Mouse (Mus musculus): ENCODE measurements around the gene St6galnac5. TPM values are rescaled to one million over a fixed set of nuclear protein-coding genes. Genes with fewer than 3 reads are reported as not detected.

Gene St6galnac5
- polyA plus RNA-seq, 1 experiment from 2014 or later: 0.62 TPM

- Histone ChIP-seq H3K4me3 (ENCODE audit: low read length) (no peak overlapping the region), H3K27ac (ENCODE audit: low read length) (no peak overlapping the region), H3K27me3 (ENCODE audit: control insufficient read depth, insufficient read depth, low read depth, low read length) (no peaks in the 10 kb centered on the region), H3K4me2 (ENCODE audit: low read depth, low read length) (no peak overlapping the region), H3K4me1 (replicated peaks; ENCODE audit: control insufficient read depth, insufficient read depth, low read length) (no peaks in the 10 kb centered on the region), H3K9me3 (ENCODE audit: control insufficient read depth, low read length) (no peaks in the 10 kb centered on the region), H3K36me3 (ENCODE audit: control insufficient read depth, insufficient read depth, low read length) (no peaks in the 10 kb centered on the region), H3K9ac (ENCODE audit: low read length) (no peak overlapping the region)
- 51% methylated on average over 5 of the region's 5 CpGs for WGBS
- no peak for ATAC-seq (ENCODE audit: low read depth)
These were observed 26.0 kb downstream of the St6galnac5 start for GRCm38 (mm10) chr3:152956038-152956437.

- Histone ChIP-seq H3K4me3 (ENCODE audit: low read length) (no peak overlapping the region), H3K4me1 (replicated peaks; ENCODE audit: control insufficient read depth, insufficient read depth, low read length) (no peaks in the 10 kb centered on the region), H3K36me3 (ENCODE audit: control insufficient read depth, insufficient read depth, low read length) (no peaks in the 10 kb centered on the region), H3K27ac (ENCODE audit: low read length) (no peak overlapping the region), H3K9ac (ENCODE audit: low read length) (no peak overlapping the region), H3K9me3 (ENCODE audit: control insufficient read depth, low read length) (no peaks in the 10 kb centered on the region), H3K4me2 (ENCODE audit: low read depth, low read length) (no peak overlapping the region), H3K27me3 (ENCODE audit: control insufficient read depth, insufficient read depth, low read depth, low read length) (no peaks in the 10 kb centered on the region)
- no peak for ATAC-seq (ENCODE audit: low read depth)
- 51% methylated on average over 11 of the region's 11 CpGs for WGBS
These were observed 30.2 kb downstream of the St6galnac5 start for GRCm38 (mm10) chr3:152951634-152952545.

- no peak overlapping the region for H3K4me2 ChIP-seq (ENCODE audit: low read depth, low read length)
- no peak overlapping the region for H3K27ac ChIP-seq (ENCODE audit: low read length)
- 88% methylated on average over 9 of the region's 9 CpGs for WGBS
- no peaks in the 10 kb centered on the region for H3K27me3 ChIP-seq (ENCODE audit: control insufficient read depth, insufficient read depth, low read depth, low read length)
- H3K36me3 ChIP-seq (ENCODE audit: control insufficient read depth, insufficient read depth, low read length): no peaks in the 10 kb centered on the region
- no peak overlapping the region for H3K9ac ChIP-seq (ENCODE audit: low read length)
- H3K4me3 ChIP-seq (ENCODE audit: low read length): no peak overlapping the region
- no peaks in the 10 kb centered on the region for H3K9me3 ChIP-seq (ENCODE audit: control insufficient read depth, low read length)
- H3K4me1 ChIP-seq (replicated peaks; ENCODE audit: control insufficient read depth, insufficient read depth, low read length): no peaks in the 10 kb centered on the region
- ATAC-seq (ENCODE audit: low read depth): no peak
These were observed 31.1 kb downstream of the St6galnac5 start for GRCm38 (mm10) chr3:152950914-152951313.

- no peaks in the 10 kb centered on the region for H3K27me3 ChIP-seq (ENCODE audit: control insufficient read depth, insufficient read depth, low read depth, low read length)
- no peaks in the 10 kb centered on the region for H3K9me3 ChIP-seq (ENCODE audit: control insufficient read depth, low read length)
- H3K4me3 ChIP-seq (ENCODE audit: low read length): no peak overlapping the region
- no peak overlapping the region for H3K27ac ChIP-seq (ENCODE audit: low read length)
- H3K36me3 ChIP-seq (ENCODE audit: control insufficient read depth, insufficient read depth, low read length): no peaks in the 10 kb centered on the region
- H3K4me2 ChIP-seq (ENCODE audit: low read depth, low read length): no peak overlapping the region
- 89% methylated on average over 5 of the region's 5 CpGs for WGBS
- no peak overlapping the region for H3K9ac ChIP-seq (ENCODE audit: low read length)
- no peak for ATAC-seq (ENCODE audit: low read depth)
- no peaks in the 10 kb centered on the region for H3K4me1 ChIP-seq (replicated peaks; ENCODE audit: control insufficient read depth, insufficient read depth, low read length)
These were observed 31.7 kb downstream of the St6galnac5 start for GRCm38 (mm10) chr3:152950299-152950698.

GRCm38 (mm10) chr3:152949233-152949777 lies 32.7 kb downstream of the St6galnac5 start:
- no peak; the same call in 1 of the 2 replicates for ATAC-seq (ENCODE audit: low read depth)

GRCm38 (mm10) chr3:152948556-152948955 lies 33.5 kb downstream of the St6galnac5 start:
- ATAC-seq (ENCODE audit: low read depth): no peak
- Histone ChIP-seq H3K27ac (ENCODE audit: low read length) (no peak overlapping the region), H3K4me2 (ENCODE audit: low read depth, low read length) (no peak overlapping the region), H3K9ac (ENCODE audit: low read length) (no peak overlapping the region), H3K4me1 (replicated peaks; ENCODE audit: control insufficient read depth, insufficient read depth, low read length) (no peaks in the 10 kb centered on the region), H3K27me3 (ENCODE audit: control insufficient read depth, insufficient read depth, low read depth, low read length) (no peaks in the 10 kb centered on the region), H3K36me3 (ENCODE audit: control insufficient read depth, insufficient read depth, low read length) (no peaks in the 10 kb centered on the region), H3K9me3 (ENCODE audit: control insufficient read depth, low read length) (no peaks in the 10 kb centered on the region), H3K4me3 (ENCODE audit: low read length) (no peak overlapping the region)
- WGBS: 77% methylated on average over 7 of the region's 7 CpGs

More at GRCm38 (mm10) chr3:152949233-152949777, 32.7 kb downstream of the St6galnac5 start:
- no peaks in the 10 kb centered on the region for H3K36me3 ChIP-seq (ENCODE audit: control insufficient read depth, insufficient read depth, low read length)
- no peak overlapping the region for H3K4me3 ChIP-seq (ENCODE audit: low read length)
- 90% methylated on average over 15 of the region's 15 CpGs for WGBS
- H3K27me3 ChIP-seq (ENCODE audit: control insufficient read depth, insufficient read depth, low read depth, low read length): no peaks in the 10 kb centered on the region
- no peak overlapping the region for H3K9ac ChIP-seq (ENCODE audit: low read length)
- H3K27ac ChIP-seq (ENCODE audit: low read length): no peak overlapping the region
- H3K9me3 ChIP-seq (ENCODE audit: control insufficient read depth, low read length): no peaks in the 10 kb centered on the region
- H3K4me1 ChIP-seq (replicated peaks; ENCODE audit: control insufficient read depth, insufficient read depth, low read length): no peaks in the 10 kb centered on the region
- H3K4me2 ChIP-seq (ENCODE audit: low read depth, low read length): no peak overlapping the region

- no peak overlapping the region for H3K4me3 ChIP-seq (ENCODE audit: low read length)
- 83% methylated on average over 11 of the region's 11 CpGs for WGBS
- H3K36me3 ChIP-seq (ENCODE audit: control insufficient read depth, insufficient read depth, low read length): no peaks in the 10 kb centered on the region
- H3K27me3 ChIP-seq (ENCODE audit: control insufficient read depth, insufficient read depth, low read depth, low read length): no peaks in the 10 kb centered on the region
- no peak overlapping the region for H3K27ac ChIP-seq (ENCODE audit: low read length)
- no peak overlapping the region for H3K9ac ChIP-seq (ENCODE audit: low read length)
- no peaks in the 10 kb centered on the region for H3K9me3 ChIP-seq (ENCODE audit: control insufficient read depth, low read length)
- no peak for ATAC-seq (ENCODE audit: low read depth)
- H3K4me1 ChIP-seq (replicated peaks; ENCODE audit: control insufficient read depth, insufficient read depth, low read length): no peaks in the 10 kb centered on the region
- no peak overlapping the region for H3K4me2 ChIP-seq (ENCODE audit: low read depth, low read length)
These were observed 34.9 kb downstream of the St6galnac5 start for GRCm38 (mm10) chr3:152947031-152947640.

- Histone ChIP-seq H3K4me3 (ENCODE audit: low read length) (no peak overlapping the region), H3K4me1 (replicated peaks; ENCODE audit: control insufficient read depth, insufficient read depth, low read length) (no peaks in the 10 kb centered on the region), H3K27me3 (ENCODE audit: control insufficient read depth, insufficient read depth, low read depth, low read length) (no peaks in the 10 kb centered on the region), H3K36me3 (ENCODE audit: control insufficient read depth, insufficient read depth, low read length) (no peaks in the 10 kb centered on the region), H3K4me2 (ENCODE audit: low read depth, low read length) (no peak overlapping the region), H3K27ac (ENCODE audit: low read length) (no peak overlapping the region), H3K9me3 (ENCODE audit: control insufficient read depth, low read length) (no peaks in the 10 kb centered on the region), H3K9ac (ENCODE audit: low read length) (no peak overlapping the region)
- WGBS: 76% methylated on average over 3 of the region's 3 CpGs
- no peak for ATAC-seq (ENCODE audit: low read depth)
These were observed 37.3 kb downstream of the St6galnac5 start for GRCm38 (mm10) chr3:152944766-152945165.

GRCm38 (mm10) chr3:152942985-152943384 lies 39.1 kb downstream of the St6galnac5 start:
- Histone ChIP-seq H3K4me3 (ENCODE audit: low read length) (no peak overlapping the region), H3K9me3 (ENCODE audit: control insufficient read depth, low read length) (no peaks in the 10 kb centered on the region), H3K4me1 (replicated peaks; ENCODE audit: control insufficient read depth, insufficient read depth, low read length) (no peaks in the 10 kb centered on the region), H3K4me2 (ENCODE audit: low read depth, low read length) (no peak overlapping the region), H3K27me3 (ENCODE audit: control insufficient read depth, insufficient read depth, low read depth, low read length) (no peaks in the 10 kb centered on the region), H3K27ac (ENCODE audit: low read length) (no peak overlapping the region), H3K36me3 (ENCODE audit: control insufficient read depth, insufficient read depth, low read length) (no peaks in the 10 kb centered on the region), H3K9ac (ENCODE audit: low read length) (no peak overlapping the region)
- WGBS: 60% methylated on average over 11 of the region's 11 CpGs
- ATAC-seq (ENCODE audit: low read depth): peak; percentile 88

All from lung, embryonic 16.5 days (tissue).